Mouse (Mus musculus): ENCODE data around the gene Pkp1. TPM values are rescaled to one million over a fixed set of nuclear protein-coding genes. Genes with fewer than 3 reads are reported as not detected.
A peak's percentile ranks its signal among the peaks of the same experiment; 100 is the strongest.

The Pkp1 gene
- 0.09 TPM in 1 of 2 replicates, not detected in the other for total RNA-seq (2014; rRNA removed)
- 0.13 TPM in 1 of 2 replicates, not detected in the other for polyA plus RNA-seq (2012; rRNA removed)

- Histone ChIP-seq H3K4me3 (ENCODE audit: insufficient read depth, low read depth, low read length) (no peak within 1 kb of the TSS), H3K79me2 (ENCODE audit: control insufficient read depth, insufficient read depth, low read length) (no peaks in the 10 kb centered on the region), H3K27ac (replicated peaks; ENCODE audit: insufficient read depth, low read depth, low read length) (no peak within 1 kb of the TSS), H3K9ac (ENCODE audit: low read depth, low read length) (no peak within 1 kb of the TSS), H3K36me3 (ENCODE audit: control insufficient read depth, insufficient read depth, low read length) (no peaks in the 10 kb centered on the region), H3K4me1 (ENCODE audit: control insufficient read depth, insufficient read depth, low read length) (peaks cover 9% of the 10 kb centered on the region), H3K27me3 (ENCODE audit: control insufficient read depth, insufficient read depth, low read length) (peaks cover 6% of the 10 kb centered on the region)
- no peak for TF ChIP-seq POLR2A (IDR thresholded peaks at IDR 0.05; ENCODE audit: extremely low read depth, insufficient read depth, low read length)
- no peak for TF ChIP-seq CTCF (IDR thresholded peaks at IDR 0.05; ENCODE audit: low read depth, low read length)
- 3% methylated on average over 67 of the region's 67 CpGs for WGBS
- DNase-seq (ENCODE audit: extremely low read depth, low read depth, low spot score): no peak
These were observed at the start of gene Pkp1 for GRCm38 (mm10) chr1:135918644-135919407. Gene Pkp1, minus strand, starts transcription at chr1:135919207.

- TF ChIP-seq POLR2A (IDR thresholded peaks at IDR 0.05; ENCODE audit: extremely low read depth, insufficient read depth, low read length) (no peak), CTCF (IDR thresholded peaks at IDR 0.05; ENCODE audit: low read depth, low read length) (no peak)
- Histone ChIP-seq H3K4me1 (ENCODE audit: control insufficient read depth, insufficient read depth, low read length) (no peaks in the 10 kb centered on the region), H3K27ac (replicated peaks; ENCODE audit: insufficient read depth, low read depth, low read length) (no peak overlapping the region), H3K4me3 (ENCODE audit: insufficient read depth, low read depth, low read length) (no peak overlapping the region), H3K79me2 (ENCODE audit: control insufficient read depth, insufficient read depth, low read length) (no peaks in the 10 kb centered on the region), H3K9ac (ENCODE audit: low read depth, low read length) (no peak overlapping the region), H3K36me3 (ENCODE audit: control insufficient read depth, insufficient read depth, low read length) (no peaks in the 10 kb centered on the region), H3K27me3 (ENCODE audit: control insufficient read depth, insufficient read depth, low read length) (no peaks in the 10 kb centered on the region)
- WGBS: 68% methylated on average over 4 of the region's 4 CpGs
- no peak for DNase-seq (ENCODE audit: extremely low read depth, low read depth, low spot score)
These were observed 48.7 kb upstream of the Pkp1 start for GRCm38 (mm10) chr1:135967739-135968138.

GRCm38 (mm10) chr1:135964561-135964960 lies 45.6 kb upstream of the Pkp1 start:
- TF ChIP-seq POLR2A (IDR thresholded peaks at IDR 0.05; ENCODE audit: extremely low read depth, insufficient read depth, low read length) (no peak), CTCF (IDR thresholded peaks at IDR 0.05; ENCODE audit: low read depth, low read length) (no peak)
- no peak for DNase-seq (ENCODE audit: extremely low read depth, low read depth, low spot score)
- Histone ChIP-seq H3K79me2 (ENCODE audit: control insufficient read depth, insufficient read depth, low read length) (no peaks in the 10 kb centered on the region), H3K4me3 (ENCODE audit: insufficient read depth, low read depth, low read length) (no peak overlapping the region), H3K9ac (ENCODE audit: low read depth, low read length) (no peak overlapping the region), H3K4me1 (ENCODE audit: control insufficient read depth, insufficient read depth, low read length) (no peaks in the 10 kb centered on the region), H3K27ac (replicated peaks; ENCODE audit: insufficient read depth, low read depth, low read length) (no peak overlapping the region), H3K27me3 (ENCODE audit: control insufficient read depth, insufficient read depth, low read length) (no peaks in the 10 kb centered on the region), H3K36me3 (ENCODE audit: control insufficient read depth, insufficient read depth, low read length) (no peaks in the 10 kb centered on the region)
- WGBS: 80% methylated on average over 11 of the region's 11 CpGs

GRCm38 (mm10) chr1:135963177-135963576 lies 44.2 kb upstream of the Pkp1 start:
- no peak for DNase-seq (ENCODE audit: extremely low read depth, low read depth, low spot score)
- H3K79me2 ChIP-seq (ENCODE audit: control insufficient read depth, insufficient read depth, low read length): no peaks in the 10 kb centered on the region
- TF ChIP-seq CTCF (IDR thresholded peaks at IDR 0.05; ENCODE audit: low read depth, low read length): no peak
- no peak for TF ChIP-seq POLR2A (IDR thresholded peaks at IDR 0.05; ENCODE audit: extremely low read depth, insufficient read depth, low read length)
- H3K4me3 ChIP-seq (ENCODE audit: insufficient read depth, low read depth, low read length): no peak overlapping the region
- H3K27ac ChIP-seq (replicated peaks; ENCODE audit: insufficient read depth, low read depth, low read length): no peak overlapping the region
- no peak overlapping the region for H3K9ac ChIP-seq (ENCODE audit: low read depth, low read length)
- 59% methylated on average over 5 of the region's 5 CpGs for WGBS
- no peaks in the 10 kb centered on the region for H3K27me3 ChIP-seq (ENCODE audit: control insufficient read depth, insufficient read depth, low read length)
- no peaks in the 10 kb centered on the region for H3K36me3 ChIP-seq (ENCODE audit: control insufficient read depth, insufficient read depth, low read length)
- no peaks in the 10 kb centered on the region for H3K4me1 ChIP-seq (ENCODE audit: control insufficient read depth, insufficient read depth, low read length)

GRCm38 (mm10) chr1:135958483-135958882 lies 39.5 kb upstream of the Pkp1 start:
- Histone ChIP-seq H3K9ac (ENCODE audit: low read depth, low read length) (no peak overlapping the region), H3K4me1 (ENCODE audit: control insufficient read depth, insufficient read depth, low read length) (no peaks in the 10 kb centered on the region), H3K27me3 (ENCODE audit: control insufficient read depth, insufficient read depth, low read length) (no peaks in the 10 kb centered on the region), H3K27ac (replicated peaks; ENCODE audit: insufficient read depth, low read depth, low read length) (no peak overlapping the region), H3K79me2 (ENCODE audit: control insufficient read depth, insufficient read depth, low read length) (no peaks in the 10 kb centered on the region), H3K4me3 (ENCODE audit: insufficient read depth, low read depth, low read length) (no peak overlapping the region), H3K36me3 (ENCODE audit: control insufficient read depth, insufficient read depth, low read length) (no peaks in the 10 kb centered on the region)
- TF ChIP-seq CTCF (IDR thresholded peaks at IDR 0.05; ENCODE audit: low read depth, low read length) (peak; percentile 57), POLR2A (IDR thresholded peaks at IDR 0.05; ENCODE audit: extremely low read depth, insufficient read depth, low read length) (no peak)
- WGBS: 40% methylated on average over 4 of the region's 4 CpGs
- DNase-seq (ENCODE audit: extremely low read depth, low read depth, low spot score): peak; percentile 43

- TF ChIP-seq CTCF (IDR thresholded peaks at IDR 0.05; ENCODE audit: low read depth, low read length) (no peak), POLR2A (IDR thresholded peaks at IDR 0.05; ENCODE audit: extremely low read depth, insufficient read depth, low read length) (no peak)
- Histone ChIP-seq H3K9ac (ENCODE audit: low read depth, low read length) (no peak overlapping the region), H3K27me3 (ENCODE audit: control insufficient read depth, insufficient read depth, low read length) (0 out of 2 replicates have a peak, but pooled peaks cover under 1% of the 10 kb centered on the region), H3K36me3 (ENCODE audit: control insufficient read depth, insufficient read depth, low read length) (no peaks in the 10 kb centered on the region), H3K4me3 (ENCODE audit: insufficient read depth, low read depth, low read length) (no peak overlapping the region), H3K27ac (replicated peaks; ENCODE audit: insufficient read depth, low read depth, low read length) (no peak overlapping the region), H3K79me2 (ENCODE audit: control insufficient read depth, insufficient read depth, low read length) (no peaks in the 10 kb centered on the region), H3K4me1 (ENCODE audit: control insufficient read depth, insufficient read depth, low read length) (no peaks in the 10 kb centered on the region)
- WGBS: 54% methylated on average over 2 of the region's 2 CpGs
- DNase-seq (ENCODE audit: extremely low read depth, low read depth, low spot score): no peak
These were observed 29.9 kb upstream of the Pkp1 start for GRCm38 (mm10) chr1:135948871-135949270.

Measured in liver, adult 2 months (tissue).